ENCODE assay signal across 23 mouse cellular contexts in genomic region chr3:53224141-53224540, GRCm38 (mm10).
"Had no signal": no experiment of that assay in that cellular context is flagged by ENCODE, and none has a peak within 500 bp of the region (broad histone marks: within the 10 kb centered on the region; RNA-seq: fewer than 3 reads in every experiment).

No protein-coding gene starts in this region.

- H3K27ac ChIP-seq: embryonic facial prominence, embryonic 10.5 days; embryonic facial prominence, embryonic 12.5 days; embryonic facial prominence, embryonic 13.5 days; embryonic facial prominence, embryonic 15.5 days; forebrain, embryonic 12.5 days; forebrain, embryonic 13.5 days; forebrain, embryonic 15.5 days; heart, adult 2 months; heart, embryonic 10.5 days had no signal

- DNase-seq: cerebellum, adult 2 months; cerebellum, adult 8-10 months; cerebellum, adult 9-10 months; cerebellum, adult 9-11 months; cerebellum, postnatal 10 days; cerebellum, postnatal 14 days; cerebellum, postnatal 25 days; cerebellum, postnatal 36 days; embryo, embryonic 11 days; forebrain, postnatal 0 days; gastrocnemius, postnatal 10 days; gastrocnemius, postnatal 25 days; heart, adult 2 months had no signal

- H3K4me3 ChIP-seq: embryonic facial prominence, embryonic 10.5 days; embryonic facial prominence, embryonic 12.5 days; embryonic facial prominence, embryonic 13.5 days; embryonic facial prominence, embryonic 15.5 days; erythroblast, embryonic 14.5 days; forebrain, embryonic 10.5 days; forebrain, embryonic 12.5 days; forebrain, embryonic 13.5 days; forebrain, embryonic 15.5 days; heart, adult 2 months; heart, embryonic 10.5 days had no signal
